20 mouse cellular contexts compared by ENCODE assay signal in genomic region chr3:51210485-51210884, GRCm38 (mm10). TPM values are rescaled to one million over a fixed set of nuclear protein-coding genes. Genes with fewer than 3 reads are reported as not detected.
DNase-seq lines count a peak whose midpoint lies in the region; ATAC-seq and TF ChIP-seq lines count a peak whose summit lies in the region.
"Had no signal": no experiment of that assay in that cellular context is flagged by ENCODE, and none has a peak within 500 bp of the region (broad histone marks: within the 10 kb centered on the region; RNA-seq: fewer than 3 reads in every experiment).

No protein-coding gene starts in this region.

- TF ChIP-seq POLR2A in bone marrow macrophage, adult 2 months (IDR thresholded peaks at IDR 0.05; ENCODE audit: borderline replicate concordance, low read depth, low read length): no peak

- ATAC-seq in megakaryocyte, adult 5-6 weeks (ENCODE audit: poor library complexity, severe bottlenecking): no peak
- no peak for ATAC-seq in hindbrain, embryonic 12.5 days (ENCODE audit: low FRiP score)
- ATAC-seq: forebrain, embryonic 14.5 days; hindbrain, postnatal 0 days had no signal

- H3K27me3 ChIP-seq in megakaryocyte, embryonic 14.5 days (replicated peaks): peaks cover 6% of the 10 kb centered on the region
- no peaks in the 10 kb centered on the region for H3K27me3 ChIP-seq in hindbrain, embryonic 12.5 days
- H3K27me3 ChIP-seq: embryonic facial prominence, embryonic 15.5 days; heart, embryonic 13.5 days had no signal

- no peaks in the 10 kb centered on the region for H3K36me3 ChIP-seq in megakaryocyte, embryonic 14.5 days (replicated peaks; ENCODE audit: low read length)
- no peaks in the 10 kb centered on the region for H3K36me3 ChIP-seq in ES-E14 (ENCODE audit: control insufficient read depth, insufficient read depth, low read length, poor library complexity, severe bottlenecking)
- H3K36me3 ChIP-seq in hindbrain, embryonic 12.5 days: no peaks in the 10 kb centered on the region
- H3K36me3 ChIP-seq: embryonic facial prominence, embryonic 15.5 days; forebrain, embryonic 10.5 days; heart, embryonic 13.5 days had no signal

- in situ Hi-C loops in ES-E14 (cut with MboI; ENCODE audit: low sequenced_read_pairs in 2 of 2, unreplicated experiment in 2 of 2): no loop called here

- peak overlapping the region; percentile 93 for H3K27ac ChIP-seq in ES-E14 (ENCODE audit: insufficient read depth, low read depth, low read length, poor library complexity, severe bottlenecking)
- peak overlapping the region; percentile 74 for H3K27ac ChIP-seq in bone marrow macrophage, adult 2 months (ENCODE audit: insufficient read depth, low read depth, low read length)
- H3K27ac ChIP-seq in hindbrain, embryonic 12.5 days: no peak overlapping the region
- H3K27ac ChIP-seq: embryonic facial prominence, embryonic 15.5 days; forebrain, embryonic 10.5 days; gastrocnemius, adult 2 months; heart, embryonic 13.5 days; hindbrain, postnatal 0 days had no signal

- no peaks in the 10 kb centered on the region for H3K4me1 ChIP-seq in megakaryocyte, embryonic 14.5 days
- peaks cover 15 to 37% of the 10 kb centered on the region in 2 experiments for H3K4me1 ChIP-seq in ES-E14 (ENCODE audit: control insufficient read depth in 2 of 2, insufficient read depth in 2 of 2, low read length in 2 of 2, poor library complexity in 1 of 2)
- peaks cover 24% of the 10 kb centered on the region for H3K4me1 ChIP-seq in bone marrow macrophage, adult 2 months (ENCODE audit: control insufficient read depth, insufficient read depth, low read length)
- H3K4me1 ChIP-seq in hindbrain, embryonic 12.5 days: no peaks in the 10 kb centered on the region
- H3K4me1 ChIP-seq: embryonic facial prominence, embryonic 15.5 days had no signal

- WGBS in hindbrain, embryonic 12.5 days: 90% methylated on average over 3 of the region's 3 CpGs

- H3K4me2 ChIP-seq in hindbrain, embryonic 12.5 days (replicated peaks): no peak overlapping the region
- H3K4me2 ChIP-seq: embryonic facial prominence, embryonic 15.5 days; heart, embryonic 13.5 days had no signal

- peaks cover 10% of the 10 kb centered on the region for H3K9me3 ChIP-seq in megakaryocyte, embryonic 14.5 days
- H3K9me3 ChIP-seq in ES-E14 (ENCODE audit: control insufficient read depth, insufficient read depth, low read depth, low read length): no peaks in the 10 kb centered on the region
- H3K9me3 ChIP-seq in hindbrain, embryonic 12.5 days (replicated peaks): no peaks in the 10 kb centered on the region
- H3K9me3 ChIP-seq: embryonic facial prominence, embryonic 15.5 days; heart, embryonic 13.5 days had no signal

- TF ChIP-seq CTCF in bone marrow macrophage, adult 2 months (IDR thresholded peaks at IDR 0.05; ENCODE audit: low read depth, low read length): no peak

- no peak for DNase-seq in ES-E14 (ENCODE audit: low read depth, low spot score)
- no peak for DNase-seq in thymus, postnatal 10 days (ENCODE audit: low spot score in 2 of 2)
- no peak for DNase-seq in retina, postnatal 1 day
- DNase-seq: cerebellum, adult 11 months; cerebellum, adult 8-10 months; cerebellum, postnatal 14 days; embryo, embryonic 11 days; gastrocnemius, adult 2 months; gastrocnemius, postnatal 25 days; heart, postnatal 36 days had no signal

- H3K9ac ChIP-seq in ES-E14 (ENCODE audit: insufficient read depth, low read depth, low read length, poor library complexity, severe bottlenecking): peak overlapping the region; percentile 71
- no peak overlapping the region for H3K9ac ChIP-seq in hindbrain, embryonic 12.5 days
- H3K9ac ChIP-seq: embryonic facial prominence, embryonic 15.5 days; heart, embryonic 13.5 days had no signal

- peak overlapping the region; percentile 28 for H3K4me3 ChIP-seq in megakaryocyte, embryonic 14.5 days (replicated peaks)
- peak overlapping the region; percentile 53 to 70 for H3K4me3 ChIP-seq in ES-E14 (ENCODE audit: insufficient read depth in 1 of 2, low read depth in 1 of 2, low read length in 2 of 2, poor library complexity in 1 of 2, severe bottlenecking in 1 of 2)
- peak overlapping the region; percentile 28 for H3K4me3 ChIP-seq in bone marrow macrophage, adult 2 months (ENCODE audit: insufficient read depth, low read length)
- no peak overlapping the region for H3K4me3 ChIP-seq in hindbrain, embryonic 12.5 days
- H3K4me3 ChIP-seq: embryonic facial prominence, embryonic 15.5 days; erythroblast, embryonic 14.5 days; forebrain, embryonic 10.5 days; gastrocnemius, adult 2 months; heart, embryonic 13.5 days had no signal

TF ChIP-seq in ES-E14, 5 proteins besides CTCF, POLR2A, EP300 and RAD21:
- no peak for TF ChIP-seq MAFK (IDR thresholded peaks at IDR 0.05; ENCODE audit: insufficient read depth, low read depth, low read length)
- no peak for TF ChIP-seq ZC3H11A (IDR thresholded peaks at IDR 0.05; ENCODE audit: borderline replicate concordance, low read depth, low read length)
- no peak for TF ChIP-seq HCFC1 (IDR thresholded peaks at IDR 0.05; ENCODE audit: borderline replicate concordance, insufficient read depth, low read length)
- TF ChIP-seq ZNF384 (IDR thresholded peaks at IDR 0.05; ENCODE audit: low read depth, low read length): no peak
- no peak for TF ChIP-seq CHD2 (IDR thresholded peaks at IDR 0.05; ENCODE audit: low read depth, low read length)

RNA-seq across cellular contexts. Expression of gene Noct, which starts 13.8 kb away (rescaled TPM):
- polyA plus RNA-seq in megakaryocyte, embryonic 14.5 days (2012; ENCODE audit: insufficient read depth, low replicate concordance): 4.9 and 9.6 TPM in 2 replicates
- total RNA-seq in megakaryocyte, adult 5-6 weeks (2015): 12.1 and 13.2 TPM in 2 replicates
- total RNA-seq in megakaryocyte, adult 5-6 weeks (2017): 4.4 and 7.6 TPM in 2 replicates
- total RNA-seq in ES-E14 (2012; rRNA removed): 39.3 and 53.4 TPM in 2 replicates
- polyA plus RNA-seq in bone marrow macrophage, adult 2 months (2012; ENCODE audit: insufficient read depth, insufficient read length, missing spikeins): 8.3 and 9.2 TPM in 2 replicates
- 18.5 and 19.3 TPM in 2 replicates for polyA plus RNA-seq in hindbrain, embryonic 12.5 days (2016; fragmentation: Nextera tagmentation; extraction: Ambion mirVana)
